Mouse (Mus musculus) T-helper 1 cell (primary cell): ENCODE data around the gene Kctd11.
"Not testable (repeated sequence)": the region's sequence is repeated elsewhere in the genome, so short reads cannot be mapped to it uniquely, and the experiment has no call there.

Experiments used
- in situ Hi-C: fragments of 300-600 bp; cut with MboI, MseI; formaldehyde crosslinking; loops from one replicate; pipeline ENCODE4 v1.15.1; 2025; ENCODE audit warnings: high pct_unique_total_duplicates

Gene Kctd11

GRCm38 (mm10) chr11:69881787-69882670 lies 823 bp upstream of the Kctd11 start:
- in situ Hi-C loops, result no loop called here

- in situ Hi-C loops, result no loop called here
These were observed 727 bp downstream of the Kctd11 start for GRCm38 (mm10) chr11:69880506-69880852.

GRCm38 (mm10) chr11:69879711-69880110 lies 1.5 kb downstream of the Kctd11 start:
- in situ Hi-C loops, result loop anchor here (5.0 kb wide), 2 partner anchors 72 to 152 kb away; partner anchors contain the start of gene Tmem102

GRCm38 (mm10) chr11:69878952-69879351 lies 2.3 kb downstream of the Kctd11 start:
- in situ Hi-C loops, result loop anchor here (5.0 kb wide), 2 partner anchors 72 to 152 kb away; partner anchors contain the start of gene Tmem102

- in situ Hi-C loops, result loop anchor here (5.0 kb wide), 2 partner anchors 71 to 151 kb away; partner anchors contain the start of gene Tmem102
These were observed 2.8 kb downstream of the Kctd11 start for GRCm38 (mm10) chr11:69878399-69878798.

- in situ Hi-C loops, result loop anchor here (5.0 kb wide), 2 partner anchors 71 to 151 kb away; partner anchors contain the start of gene Tmem102
These were observed 3.3 kb downstream of the Kctd11 start, which contains the start of gene Tmem95 for GRCm38 (mm10) chr11:69877878-69878277. Gene Tmem95, minus strand, starts transcription at chr11:69878018.

- in situ Hi-C loops, result loop anchor here (5.0 kb wide), 2 partner anchors 70 to 150 kb away; partner anchors contain the start of gene Tmem102
These were observed 4.3 kb downstream of the Kctd11 start for GRCm38 (mm10) chr11:69876867-69877266.

GRCm38 (mm10) chr11:69876186-69876585 lies 5.0 kb downstream of the Kctd11 start:
- in situ Hi-C loops, result loop anchor here (5.0 kb wide), 2 partner anchors 69 to 149 kb away; partner anchors contain the start of gene Tmem102

- in situ Hi-C loops, result no loop called here
These were observed 8.8 kb downstream of the Kctd11 start for GRCm38 (mm10) chr11:69872451-69872850.

GRCm38 (mm10) chr11:69871822-69872221 lies 9.4 kb downstream of the Kctd11 start:
- in situ Hi-C loops, result no loop called here

- in situ Hi-C loops, result no loop called here
These were observed 10.7 kb downstream of the Kctd11 start for GRCm38 (mm10) chr11:69870289-69871069.

- in situ Hi-C loops, result no loop called here
These were observed 13.9 kb downstream of the Kctd11 start for GRCm38 (mm10) chr11:69867335-69867734.

- in situ Hi-C loops, result no loop called here
These were observed 15.6 kb downstream of the Kctd11 start for GRCm38 (mm10) chr11:69865561-69865960.

GRCm38 (mm10) chr11:69864138-69864860 lies 16.9 kb downstream of the Kctd11 start:
- in situ Hi-C loops, result no loop called here

GRCm38 (mm10) chr11:69863729-69864128 lies 17.5 kb downstream of the Kctd11 start:
- in situ Hi-C loops, result not testable (repeated sequence)

- in situ Hi-C loops, result no loop called here
These were observed 22.9 kb downstream of the Kctd11 start, which contains the start of gene Tnk1 for GRCm38 (mm10) chr11:69858113-69858998. Gene Tnk1, minus strand, starts transcription at chr11:69858730.

GRCm38 (mm10) chr11:69855347-69855746 lies 25.9 kb downstream of the Kctd11 start:
- in situ Hi-C loops, result no loop called here

GRCm38 (mm10) chr11:69854680-69855079 lies 26.5 kb downstream of the Kctd11 start:
- in situ Hi-C loops, result no loop called here

- in situ Hi-C loops, result no loop called here
These were observed 27.2 kb downstream of the Kctd11 start for GRCm38 (mm10) chr11:69853994-69854393.

- in situ Hi-C loops, result no loop called here
These were observed 30.5 kb downstream of the Kctd11 start for GRCm38 (mm10) chr11:69850754-69851153.
